In the genomic region with DNA sequence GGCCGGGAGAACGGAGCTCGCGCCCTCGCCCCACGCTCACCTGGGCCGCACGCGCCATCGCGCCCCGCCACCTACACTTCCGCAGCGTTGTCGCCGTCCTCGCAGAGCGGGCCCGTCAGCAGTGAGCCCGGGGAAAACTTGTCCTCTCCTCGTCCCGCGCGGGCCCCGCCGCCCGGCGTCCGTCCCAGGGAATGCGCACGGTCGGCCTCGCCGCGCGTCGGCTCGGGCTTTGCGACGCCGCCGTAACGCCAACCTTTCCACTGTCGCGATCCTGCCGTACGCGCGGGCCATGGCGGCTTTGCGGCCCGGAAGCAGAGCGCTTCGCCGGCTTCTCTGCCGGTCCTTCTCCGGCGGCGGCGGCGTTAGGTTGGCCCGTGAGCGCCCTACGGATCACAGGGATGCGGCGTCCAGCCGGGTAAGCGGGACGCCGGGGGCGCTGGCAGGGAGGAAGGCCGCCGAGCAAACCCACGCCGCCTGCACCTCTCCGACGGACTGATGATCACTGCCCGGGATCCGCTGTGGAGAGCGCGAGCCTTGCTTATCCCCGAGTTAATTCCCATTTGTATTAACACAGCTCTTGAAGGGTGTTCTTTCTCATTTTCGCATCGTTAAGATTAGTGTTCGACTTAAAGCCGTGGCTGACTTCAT, we compare ENCODE assay signal across 8 mouse cellular contexts. TPM values are rescaled to one million over a fixed set of nuclear protein-coding genes. Genes with fewer than 3 reads are reported as not detected.
DNase-seq lines count a peak whose midpoint lies in the region; ATAC-seq and TF ChIP-seq lines count a peak whose summit lies in the region.

Bag5 (minus strand) TSS at position 254 of the 648 bp plus-strand sequence.
Apopt1 (plus strand) TSS at position 258 of the 648 bp plus-strand sequence.

- ATAC-seq in common myeloid progenitor, adult 5-6 weeks (replicated peaks; ENCODE audit: low read depth, poor library complexity, severe bottlenecking), result peak; percentile 94
- peak; percentile 95 for ATAC-seq in hindbrain, embryonic 16.5 days
- peak; percentile 98 for ATAC-seq in megakaryocyte, adult 5-6 weeks (ENCODE audit: poor library complexity, severe bottlenecking)

- peak within 1 kb of the TSS; percentile 85 for H3K4me3 ChIP-seq in gastrocnemius, adult 2 months
- H3K4me3 ChIP-seq in hindbrain, embryonic 16.5 days (ENCODE audit: low read length), result peak within 1 kb of the TSS; percentile 98
- peak within 1 kb of the TSS; percentile 79 for H3K4me3 ChIP-seq in left cerebral cortex, adult 2 months

- TF ChIP-seq CTCF in gastrocnemius, adult 2 months (IDR thresholded peaks at IDR 0.05), result peak; percentile 39; the same call in 1 of the 2 replicates
- peak; percentile 49 for TF ChIP-seq CTCF in left cerebral cortex, adult 2 months (IDR thresholded peaks at IDR 0.05)

- no peaks in the 10 kb centered on the region for H3K27me3 ChIP-seq in hindbrain, embryonic 16.5 days (replicated peaks; ENCODE audit: control insufficient read depth, insufficient read depth, low read length)

- peak within 1 kb of the TSS; percentile 79 for H3K4me2 ChIP-seq in hindbrain, embryonic 16.5 days (ENCODE audit: low read length)

- peak; percentile 84 for DNase-seq in adipocyte (ENCODE audit: low spot score)
- DNase-seq in gastrocnemius, adult 2 months, result peak; percentile 95
- DNase-seq in left cerebral cortex, adult 2 months (ENCODE audit: extremely low spot score in 1 of 2, low spot score in 2 of 2), result peak; percentile 91 to 92
- peak; percentile 93 for DNase-seq in right cerebral cortex, adult 18-20 months
- peak; percentile 88 for DNase-seq in urinary bladder, adult 2 months (ENCODE audit: low spot score)

- intact Hi-C loops in gastrocnemius, adult 2 months (cut with DNase I), result loop anchor here (5.0 kb wide), 1 partner anchor 36 kb away; the partner anchor contains the start of gene Trmt61a
- intact Hi-C loops in left cerebral cortex, adult 2 months (cut with DNase I), result loop anchor here (5.0 kb wide), 1 partner anchor 46 kb away; no protein-coding TSS in a partner anchor

- H3K4me1 ChIP-seq in hindbrain, embryonic 16.5 days (ENCODE audit: control insufficient read depth, insufficient read depth, low read depth, low read length), result peaks cover 18% of the 10 kb centered on the region

- peak within 1 kb of the TSS; percentile 96 for H3K27ac ChIP-seq in gastrocnemius, adult 2 months
- H3K27ac ChIP-seq in hindbrain, embryonic 16.5 days (ENCODE audit: low read depth, low read length), result peak within 1 kb of the TSS; percentile 85
- peak within 1 kb of the TSS; percentile 87 for H3K27ac ChIP-seq in left cerebral cortex, adult 2 months

- no peaks in the 10 kb centered on the region for H3K9me3 ChIP-seq in hindbrain, embryonic 16.5 days (ENCODE audit: control insufficient read depth, low read length)

- under 1% methylated on average over 56 of the region's 86 CpGs for WGBS in hindbrain, embryonic 16.5 days

- peaks cover 18% of the 10 kb centered on the region for H3K36me3 ChIP-seq in hindbrain, embryonic 16.5 days (ENCODE audit: control insufficient read depth, insufficient read depth, low read length)

- H3K9ac ChIP-seq in hindbrain, embryonic 16.5 days (ENCODE audit: low read depth, low read length), result peak within 1 kb of the TSS; percentile 93

RNA-seq across cellular contexts. Expression of gene Bag5, which starts in this region (rescaled TPM):
- total RNA-seq in common myeloid progenitor, adult 5-6 weeks (2017), result 38.3 and 44.9 TPM in 2 replicates
- total RNA-seq in gastrocnemius, adult 2 months (2021), result 10 to 100 TPM; 14.7 to 19.2 TPM
- polyA plus RNA-seq in hindbrain, embryonic 16.5 days (2015; fragmentation: Nextera tagmentation; extraction: Ambion mirVana), result 65.3 and 65.7 TPM in 2 replicates
- total RNA-seq in left cerebral cortex, adult 2 months (2021), result 10 to 100 TPM; 60.9 to 61.8 TPM
- 10.8 and 11.4 TPM in 2 replicates for total RNA-seq in megakaryocyte, adult 5-6 weeks (2015)
- 19.1 and 21.8 TPM in 2 replicates for total RNA-seq in megakaryocyte, adult 5-6 weeks (2017)
- 30.4 and 32.8 TPM in 2 replicates for polyA plus RNA-seq in urinary bladder, adult 2 months (2012; rRNA removed)

RNA-seq across cellular contexts. Expression of gene Apopt1, which starts in this region (rescaled TPM):
- 41.9 and 56.2 TPM in 2 replicates for total RNA-seq in common myeloid progenitor, adult 5-6 weeks (2017)
- total RNA-seq in gastrocnemius, adult 2 months (2021), result 10 to 100 TPM; 37.4 to 46.7 TPM
- polyA plus RNA-seq in hindbrain, embryonic 16.5 days (2015; fragmentation: Nextera tagmentation; extraction: Ambion mirVana), result 52.9 and 54.7 TPM in 2 replicates
- 10 to 100 TPM; 36.2 to 38.8 TPM for total RNA-seq in left cerebral cortex, adult 2 months (2021)
- total RNA-seq in megakaryocyte, adult 5-6 weeks (2015), result 44.6 and 45.0 TPM in 2 replicates
- total RNA-seq in megakaryocyte, adult 5-6 weeks (2017), result 60.6 and 61.0 TPM in 2 replicates
- polyA plus RNA-seq in urinary bladder, adult 2 months (2012; rRNA removed), result 47.1 and 50.6 TPM in 2 replicates

Comparison
In these comparisons a context has a peak if more than half of its experiments do, and no peak if none do; other contexts are left out.
1. Peak in every context shown above with its lines: DNase-seq, ATAC-seq, H3K4me3 ChIP-seq and H3K27ac ChIP-seq.